Mouse (Mus musculus) ES-Bruce4 (cell line): ENCODE measurements around the gene Ppp1r18. TPM values are rescaled to one million over a fixed set of nuclear protein-coding genes. Genes with fewer than 3 reads are reported as not detected.

ENCODE experiments used
- H3K27ac ChIP-seq: 2 replicates; pipeline ENCODE4 v1.5.1; 2012; ENCODE audit warnings: low read length, inconsistent platforms; ENCODE audit not compliant: insufficient read depth
- H3K27me3 ChIP-seq: 2 replicates; pipeline ENCODE4 v1.6.1; 2012; ENCODE audit warnings: mild to moderate bottlenecking, low read length, inconsistent platforms; ENCODE audit not compliant: control insufficient read depth, poor library complexity, insufficient read depth, severe bottlenecking
- H3K36me3 ChIP-seq: 2 replicates; pipeline ENCODE4 v1.6.1; 2012; ENCODE audit warnings: inconsistent platforms, mild to moderate bottlenecking, low read length, moderate library complexity; ENCODE audit not compliant: control insufficient read depth, poor library complexity, insufficient read depth, severe bottlenecking
- H3K4me1 ChIP-seq: one replicate; pipeline ENCODE4 v1.8.1; 2011; ENCODE audit warnings: low read length; ENCODE audit not compliant: control insufficient read depth, insufficient read depth
- H3K4me3 ChIP-seq: 2 replicates; pipeline ENCODE4 v1.5.1; 2011; ENCODE audit warnings: low read depth, mild to moderate bottlenecking, low read length
- H3K9ac ChIP-seq: 2 replicates; pipeline ENCODE4 v1.6.1; 2012; ENCODE audit warnings: low read depth, mild to moderate bottlenecking, inconsistent platforms; ENCODE audit not compliant: poor library complexity, severe bottlenecking
- H3K9me3 ChIP-seq: replicated peaks from 2 replicates; pipeline ENCODE4 v1.6.1; 2012; ENCODE audit warnings: mild to moderate bottlenecking, low read length, inconsistent platforms; ENCODE audit not compliant: control insufficient read depth, poor library complexity, insufficient read depth, severe bottlenecking
- CTCF ChIP-seq: IDR thresholded peaks from one replicate; pipeline ENCODE4 v1.8.1; 2011; ENCODE audit warnings: low read depth, low read length
- EP300 ChIP-seq: IDR thresholded peaks from 2 replicates; pipeline ENCODE4 v1.6.1; 2011; ENCODE audit warnings: low read depth, low read length; ENCODE audit not compliant: insufficient read depth
- POLR2A ChIP-seq: IDR thresholded peaks from one replicate; pipeline ENCODE4 v1.8.1; 2011; ENCODE audit warnings: low read length; ENCODE audit not compliant: insufficient read depth
- polyA plus RNA-seq: library from polyadenylated mRNA; stranded (reverse); fragments of >200 nt; gene quantifications from 2 replicates; pipeline ENCODE4 v1.2.4, GENCODE M21; 2011; ENCODE audit warnings: low read depth; ENCODE audit not compliant: missing spikeins, insufficient read depth, insufficient read length

Gene Ppp1r18
- polyA plus RNA-seq, 1 experiment: 18.6 TPM

DNA sequence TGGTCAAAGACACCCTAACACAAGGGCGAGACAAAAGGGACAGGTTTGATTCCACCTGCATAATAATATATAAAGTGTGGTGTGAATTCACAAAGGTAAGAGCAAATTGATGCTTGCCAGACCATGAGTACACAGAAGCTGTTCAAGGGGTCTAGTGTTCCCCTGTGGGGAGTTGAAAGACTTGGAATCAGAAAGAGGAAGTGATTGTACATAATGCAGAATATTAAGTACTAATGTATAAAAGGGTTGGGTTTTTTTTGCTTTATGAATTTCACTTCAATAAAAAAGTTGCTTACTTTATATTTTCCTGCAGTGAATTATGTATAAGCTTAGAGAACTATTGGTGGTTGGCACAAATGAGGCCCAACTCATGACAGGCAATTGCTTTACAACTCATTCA is 6.0 kb upstream of the Ppp1r18 start:
- H3K4me3 ChIP-seq: no peak overlapping the region
- H3K9me3 ChIP-seq: no peaks in the 10 kb centered on the region
- no peaks in the 10 kb centered on the region for H3K27me3 ChIP-seq
- no peak overlapping the region for H3K9ac ChIP-seq
- no peak overlapping the region for H3K27ac ChIP-seq
- peaks cover 36% of the 10 kb centered on the region for H3K36me3 ChIP-seq
- peaks cover 5% of the 10 kb centered on the region for H3K4me1 ChIP-seq
- no peak for TF ChIP-seq CTCF
- no peak for TF ChIP-seq EP300
- TF ChIP-seq POLR2A: no peak

GRCm38 (mm10) chr17:35859835-35860234 is 5.6 kb upstream of the Ppp1r18 start:
- Histone ChIP-seq H3K9ac (no peak overlapping the region), H3K9me3 (no peaks in the 10 kb centered on the region), H3K36me3 (peaks cover 35% of the 10 kb centered on the region), H3K4me1 (peaks cover 5% of the 10 kb centered on the region), H3K27me3 (no peaks in the 10 kb centered on the region), H3K27ac (no peak overlapping the region), H3K4me3 (no peak overlapping the region)
- TF ChIP-seq EP300 (no peak), CTCF (no peak), POLR2A (no peak)

DNA sequence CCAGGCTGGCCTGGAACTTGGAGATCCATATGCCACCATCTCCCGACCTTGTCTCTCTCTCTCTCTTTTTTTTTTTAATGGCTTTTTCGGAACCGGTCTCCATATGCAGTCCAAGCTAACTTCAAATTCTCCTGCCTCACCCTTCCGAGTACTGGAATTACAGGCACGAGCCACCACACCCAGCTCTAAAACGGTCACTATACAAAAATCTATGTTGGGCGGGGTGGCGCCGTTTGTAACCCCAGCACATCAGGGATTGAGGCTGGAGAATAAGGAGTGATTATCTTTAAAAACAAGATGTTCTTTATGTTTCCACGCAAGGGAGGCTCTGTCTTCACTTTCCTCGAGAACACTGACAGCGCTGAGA is 4.6 kb upstream of the Ppp1r18 start:
- H3K36me3 ChIP-seq: peaks cover 29% of the 10 kb centered on the region
- H3K27me3 ChIP-seq: no peaks in the 10 kb centered on the region
- TF ChIP-seq POLR2A: no peak
- no peak for TF ChIP-seq CTCF
- TF ChIP-seq EP300: no peak
- H3K27ac ChIP-seq: peak overlapping the region; percentile 59
- H3K4me3 ChIP-seq: peak overlapping the region; percentile 84
- peaks cover 5% of the 10 kb centered on the region for H3K4me1 ChIP-seq
- peak overlapping the region; percentile 46 for H3K9ac ChIP-seq
- no peaks in the 10 kb centered on the region for H3K9me3 ChIP-seq

DNA sequence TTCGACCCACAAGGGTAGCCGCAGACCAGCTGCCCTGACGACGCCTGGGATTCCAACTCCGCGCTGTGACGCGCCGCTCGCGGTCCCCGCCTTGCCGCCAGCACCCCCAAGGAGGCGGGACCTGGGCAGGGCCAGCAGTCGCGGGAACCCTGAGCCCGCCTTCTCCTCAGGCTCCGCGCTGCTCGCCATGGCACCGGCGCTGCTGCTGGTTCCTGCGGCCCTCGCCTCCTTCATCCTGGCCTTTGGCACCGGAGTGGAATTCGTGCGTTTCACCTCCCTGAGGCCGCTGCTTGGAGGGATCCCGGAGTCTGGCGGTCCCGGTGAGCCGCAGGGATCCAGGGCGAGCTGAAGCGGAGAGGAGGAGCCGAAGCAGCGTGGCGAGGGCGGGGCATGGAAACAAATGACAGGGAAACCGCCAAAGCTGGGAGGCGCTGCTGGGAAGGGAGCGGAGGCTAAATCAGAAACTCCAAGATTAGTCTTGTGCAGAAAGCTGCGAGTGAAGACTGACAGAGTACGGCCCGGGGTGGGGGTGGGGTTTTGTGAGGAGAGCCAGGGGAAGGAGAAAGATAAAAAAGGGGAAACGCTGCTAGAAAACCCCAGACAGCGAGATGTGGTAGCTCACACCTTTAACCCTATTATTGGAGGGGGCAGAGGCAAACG is 4.1 kb upstream of the Ppp1r18 start, which contains the start of gene Nrm:
Gene Nrm (plus strand): TSS at position 121 of the 660 bp plus-strand sequence.
- TF ChIP-seq EP300 (0 out of 2 replicates have a peak, but pooled peaks have one; percentile 8), CTCF (peak; percentile 35), POLR2A (peak; percentile 53)
- peak within 1 kb of the TSS; percentile 64 for H3K27ac ChIP-seq
- H3K4me1 ChIP-seq: peaks cover 5% of the 10 kb centered on the region
- H3K9ac ChIP-seq: peak within 1 kb of the TSS; percentile 46
- no peaks in the 10 kb centered on the region for H3K9me3 ChIP-seq
- H3K27me3 ChIP-seq: no peaks in the 10 kb centered on the region
- H3K36me3 ChIP-seq: peaks cover 25% of the 10 kb centered on the region
- peak within 1 kb of the TSS; percentile 84 for H3K4me3 ChIP-seq

- Histone ChIP-seq H3K36me3 (no peaks in the 10 kb centered on the region), H3K4me3 (no peak overlapping the region; the same call in 1 of the 2 replicates), H3K27ac (peak overlapping the region; percentile 60), H3K9me3 (no peaks in the 10 kb centered on the region), H3K4me1 (peaks cover 5% of the 10 kb centered on the region), H3K27me3 (no peaks in the 10 kb centered on the region), H3K9ac (peak overlapping the region; percentile 82)
- 0 out of 2 replicates have a peak, but pooled peaks have one; percentile 3 for TF ChIP-seq EP300
- no peak for TF ChIP-seq CTCF
These were observed 500 bp upstream of the Ppp1r18 start for GRCm38 (mm10) chr17:35864832-35865353.

GRCm38 (mm10) chr17:35866281-35866831 is 963 bp downstream of the Ppp1r18 start:
- Histone ChIP-seq H3K27ac (peak overlapping the region; percentile 39), H3K27me3 (no peaks in the 10 kb centered on the region), H3K4me3 (peak overlapping the region; percentile 91), H3K9ac (peak overlapping the region; percentile 82), H3K4me1 (peaks cover 5% of the 10 kb centered on the region), H3K9me3 (no peaks in the 10 kb centered on the region), H3K36me3 (no peaks in the 10 kb centered on the region)
- TF ChIP-seq CTCF (no peak), POLR2A (no peak), EP300 (no peak)
